Mouse (Mus musculus) intestine, embryonic 14.5 days (tissue): Measurements from ENCODE around the gene Lpar3. TPM values are rescaled to one million over a fixed set of nuclear protein-coding genes. Genes with fewer than 3 reads are reported as not detected.

Source experiments
- ATAC-seq: fragments of 200-750 bp; cut with Nextera tagmentation; replicated peaks from 2 replicates; pipeline ENCODE4 v1.8.0; 2017; ENCODE audit warnings: low read depth, moderate number of reproducible peaks, moderate TSS enrichment, moderate library complexity; ENCODE audit not compliant: low FRiP score, low TSS enrichment
- DNase-seq: peaks from one replicate; pipeline ENCODE4 v3.0.0-alpha.2; 2018; ENCODE audit warnings: low spot score
- H3K27ac ChIP-seq: fragments of 300-500 bp; sonication (generic); 2 replicates; pipeline ENCODE4 v1.5.1; 2014; ENCODE audit warnings: low read depth, mild to moderate bottlenecking, control low read depth
- H3K27me3 ChIP-seq: fragments of 300-500 bp; sonication (generic); replicated peaks from 2 replicates; pipeline ENCODE4 v1.6.1; 2014; ENCODE audit warnings: low read length, control low read depth; ENCODE audit not compliant: control insufficient read depth, insufficient read depth
- H3K36me3 ChIP-seq: fragments of 300-500 bp; sonication (generic); 2 replicates; pipeline ENCODE4 v1.6.1; 2014; ENCODE audit warnings: low read length, control low read depth; ENCODE audit not compliant: control insufficient read depth, insufficient read depth
- H3K4me1 ChIP-seq: fragments of 300-500 bp; sonication (generic); replicated peaks from 2 replicates; pipeline ENCODE4 v1.6.1; 2014; ENCODE audit warnings: low read length, control low read depth, mixed read lengths; ENCODE audit not compliant: control insufficient read depth, insufficient read depth
- H3K4me2 ChIP-seq: fragments of 300-500 bp; sonication (generic); 2 replicates; pipeline ENCODE4 v1.6.1; 2014; ENCODE audit warnings: low read length
- H3K4me3 ChIP-seq: fragments of 300-500 bp; sonication (generic); 2 replicates; pipeline ENCODE4 v1.5.1; 2014; ENCODE audit warnings: low read depth, low read length, control low read depth, mixed read lengths
- H3K9ac ChIP-seq: fragments of 300-500 bp; sonication (generic); 2 replicates; pipeline ENCODE4 v1.6.1; 2014; ENCODE audit warnings: mild to moderate bottlenecking, low read length
- H3K9me3 ChIP-seq: fragments of 300-500 bp; sonication (generic); 2 replicates; pipeline ENCODE4 v1.6.1; 2016; ENCODE audit warnings: low read length, control low read depth; ENCODE audit not compliant: control insufficient read depth
- WGBS: fragments of 180-500 bp; shearing (Covaris S2); extraction: QIAGEN DNeasy Blood & Tissue Kit; methylation state at CpG from one replicate; pipeline ENCODE4 v1.1.7; 2014; 5-methylcytosine and 5-hydroxymethylcytosine counted together
- polyA plus RNA-seq: library from polyadenylated mRNA; unstranded; fragments of >200 nt; fragmentation: Nextera tagmentation; extraction: Ambion mirVana; gene quantifications from 2 replicates; pipeline ENCODE4 v1.2.1, GENCODE M21; 2014

Gene Lpar3
- polyA plus RNA-seq, 1 experiment from 2014 or later, result 1.4 TPM

GRCm38 (mm10) chr3:146216561-146216960, 4.2 kb upstream of the Lpar3 start:
- no peak overlapping the region for H3K4me2 ChIP-seq
- ATAC-seq, result no peak

GRCm38 (mm10) chr3:146224271-146224670, 3.5 kb downstream of the Lpar3 start:
- Histone ChIP-seq H3K9ac (no peak overlapping the region), H3K4me2 (no peak overlapping the region), H3K27me3 (peaks cover 20% of the 10 kb centered on the region), H3K36me3 (no peaks in the 10 kb centered on the region), H3K27ac (no peak overlapping the region), H3K4me1 (peaks cover 8% of the 10 kb centered on the region; the same call in 1 of the 2 replicates), H3K9me3 (no peaks in the 10 kb centered on the region), H3K4me3 (no peak overlapping the region)
- DNase-seq (no peak), ATAC-seq (no peak)
- WGBS, result 67% methylated on average over 4 of the region's 4 CpGs

More at GRCm38 (mm10) chr3:146216561-146216960, 4.2 kb upstream of the Lpar3 start:
- Histone ChIP-seq H3K4me3 (no peak overlapping the region), H3K27ac (no peak overlapping the region), H3K27me3 (peaks cover 10% of the 10 kb centered on the region), H3K4me1 (peaks cover 5% of the 10 kb centered on the region; the same call in 1 of the 2 replicates), H3K36me3 (no peaks in the 10 kb centered on the region), H3K9me3 (no peaks in the 10 kb centered on the region), H3K9ac (no peak overlapping the region)
- 85% methylated on average over 3 of the region's 3 CpGs for WGBS
- no peak for DNase-seq

- H3K9ac ChIP-seq, result no peak overlapping the region
- no peak for ATAC-seq
These were observed 4.4 kb downstream of the Lpar3 start for GRCm38 (mm10) chr3:146225061-146225761.

GRCm38 (mm10) chr3:146227427-146227826, 6.7 kb downstream of the Lpar3 start:
- no peak overlapping the region for H3K4me3 ChIP-seq
- DNase-seq, result no peak
- WGBS, result 62% methylated on average over 3 of the region's 3 CpGs
- H3K36me3 ChIP-seq, result no peaks in the 10 kb centered on the region
- H3K4me2 ChIP-seq, result no peak overlapping the region
- H3K9ac ChIP-seq, result no peak overlapping the region
- H3K4me1 ChIP-seq, result no peaks in the 10 kb centered on the region
- H3K9me3 ChIP-seq, result no peaks in the 10 kb centered on the region
- peaks cover 2% of the 10 kb centered on the region for H3K27me3 ChIP-seq
- H3K27ac ChIP-seq, result no peak overlapping the region
- no peak for ATAC-seq

More at GRCm38 (mm10) chr3:146225061-146225761, 4.4 kb downstream of the Lpar3 start:
- H3K4me1 ChIP-seq, result peaks cover 8% of the 10 kb centered on the region; the same call in 1 of the 2 replicates
- no peaks in the 10 kb centered on the region for H3K36me3 ChIP-seq
- H3K4me3 ChIP-seq, result no peak overlapping the region
- no peak overlapping the region for H3K4me2 ChIP-seq
- H3K27me3 ChIP-seq, result peaks cover 18% of the 10 kb centered on the region
- 79% methylated on average over 7 of the region's 7 CpGs for WGBS
- no peak overlapping the region for H3K27ac ChIP-seq
- no peak for DNase-seq
- no peaks in the 10 kb centered on the region for H3K9me3 ChIP-seq

GRCm38 (mm10) chr3:146228559-146229310, 8.0 kb downstream of the Lpar3 start:
- WGBS, result 88% methylated on average over 13 of the region's 13 CpGs
- ATAC-seq, result no peak
- no peak overlapping the region for H3K4me2 ChIP-seq
- DNase-seq, result no peak
- H3K9me3 ChIP-seq, result no peaks in the 10 kb centered on the region
- H3K27ac ChIP-seq, result no peak overlapping the region
- H3K36me3 ChIP-seq, result no peaks in the 10 kb centered on the region
- 0 out of 2 replicates have a peak, but pooled peaks cover 1% of the 10 kb centered on the region for H3K4me1 ChIP-seq
- H3K9ac ChIP-seq, result no peak overlapping the region
- H3K27me3 ChIP-seq, result no peaks in the 10 kb centered on the region
- no peak overlapping the region for H3K4me3 ChIP-seq

- WGBS, result 57% methylated on average over 7 of the region's 7 CpGs
- H3K27me3 ChIP-seq, result no peaks in the 10 kb centered on the region
- no peak overlapping the region for H3K4me2 ChIP-seq
- DNase-seq, result no peak
- H3K4me1 ChIP-seq, result peaks cover 6% of the 10 kb centered on the region; the same call in 1 of the 2 replicates
- H3K4me3 ChIP-seq, result no peak overlapping the region
- no peak; the same call in 1 of the 2 replicates for ATAC-seq
- H3K27ac ChIP-seq, result no peak overlapping the region
- H3K9me3 ChIP-seq, result no peaks in the 10 kb centered on the region
- no peak overlapping the region for H3K9ac ChIP-seq
- no peaks in the 10 kb centered on the region for H3K36me3 ChIP-seq
These were observed 11.9 kb downstream of the Lpar3 start for GRCm38 (mm10) chr3:146232708-146233107.

GRCm38 (mm10) chr3:146233741-146234140, 13.0 kb downstream of the Lpar3 start:
- H3K27me3 ChIP-seq, result no peaks in the 10 kb centered on the region
- H3K4me3 ChIP-seq, result no peak overlapping the region
- H3K9me3 ChIP-seq, result no peaks in the 10 kb centered on the region
- peaks cover 6% of the 10 kb centered on the region; the same call in 1 of the 2 replicates for H3K4me1 ChIP-seq
- no peak overlapping the region for H3K27ac ChIP-seq
- no peak overlapping the region for H3K9ac ChIP-seq
- 39% methylated on average over 4 of the region's 4 CpGs for WGBS
- ATAC-seq (no peak), DNase-seq (no peak)
- no peak overlapping the region for H3K4me2 ChIP-seq
- H3K36me3 ChIP-seq, result no peaks in the 10 kb centered on the region

- no peaks in the 10 kb centered on the region for H3K36me3 ChIP-seq
- no peak overlapping the region for H3K9ac ChIP-seq
- ATAC-seq, result no peak
- H3K4me2 ChIP-seq, result no peak overlapping the region
- no peaks in the 10 kb centered on the region for H3K27me3 ChIP-seq
- DNase-seq, result no peak
- H3K4me1 ChIP-seq, result peaks cover 6% of the 10 kb centered on the region; the same call in 1 of the 2 replicates
- H3K9me3 ChIP-seq, result no peaks in the 10 kb centered on the region
- H3K4me3 ChIP-seq, result no peak overlapping the region
- WGBS, result 54% methylated on average over 10 of the region's 10 CpGs
- H3K27ac ChIP-seq, result no peak overlapping the region
These were observed 13.8 kb downstream of the Lpar3 start for GRCm38 (mm10) chr3:146234530-146234929.
